Mouse (Mus musculus) adipose tissue, adult 10 weeks (tissue): Measurements from ENCODE around the gene Mif4gd. TPM values are rescaled to one million over a fixed set of nuclear protein-coding genes. Genes with fewer than 3 reads are reported as not detected.

Experiments used
- polyA plus RNA-seq: library from polyadenylated mRNA; stranded (reverse); fragments of 350-450 nt; fragmentation: Illumina TruSeq; extraction: RNeasy Lipid Tissue Mini Kit (QIAGEN cat#74804); gene quantifications from one replicate; pipeline ENCODE4 v1.2.3, GENCODE M21; 2014; ENCODE audit warnings: low read depth, low replicate concordance

The Mif4gd gene
- polyA plus RNA-seq, result 75.7 TPM

DNA sequence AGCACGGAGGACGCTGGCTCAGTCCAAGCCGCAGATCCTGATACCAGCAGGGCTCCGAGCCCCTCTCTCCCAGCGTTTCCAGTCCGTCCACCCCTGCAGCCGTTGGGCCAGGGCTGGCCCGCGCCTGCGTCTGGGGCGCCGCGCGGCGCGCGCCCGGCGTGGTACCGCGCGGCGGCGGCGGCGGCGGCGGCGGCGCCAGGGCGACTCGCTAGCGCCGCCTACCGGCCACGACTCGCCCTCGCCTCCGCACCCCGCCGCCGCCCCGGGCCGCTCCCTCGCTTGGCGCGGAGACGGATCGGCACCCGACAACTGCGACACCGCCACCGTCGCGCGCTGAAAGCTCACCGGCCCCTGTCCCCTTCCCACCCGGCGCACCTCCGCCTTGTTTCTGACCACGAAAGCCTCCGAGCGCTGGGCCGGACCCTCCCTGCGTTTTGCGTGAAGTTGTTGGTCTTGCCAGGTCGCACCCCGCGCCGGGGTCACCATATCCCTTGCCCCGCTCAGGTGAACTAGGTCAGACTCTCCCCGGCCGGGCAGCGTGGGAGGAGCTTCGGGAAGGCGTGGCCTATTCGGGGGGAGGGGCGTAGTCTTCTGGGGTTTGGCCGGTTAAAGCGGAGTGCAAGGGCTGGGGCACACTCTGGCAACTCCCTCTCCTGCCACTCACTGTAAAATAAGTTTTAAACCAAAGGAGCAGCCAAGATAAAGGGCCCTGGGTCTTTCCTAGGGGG, at the start of gene Mif4gd:
Mif4gd (minus strand) TSS at position 560 of the 728 bp plus-strand sequence.

GRCm38 (mm10) chr11:115627705-115628464, 15.1 kb upstream of the Mif4gd start, which contains the start of gene Slc25a19:
Gene Slc25a19 (minus strand): TSS chr11:115628295.

DNA sequence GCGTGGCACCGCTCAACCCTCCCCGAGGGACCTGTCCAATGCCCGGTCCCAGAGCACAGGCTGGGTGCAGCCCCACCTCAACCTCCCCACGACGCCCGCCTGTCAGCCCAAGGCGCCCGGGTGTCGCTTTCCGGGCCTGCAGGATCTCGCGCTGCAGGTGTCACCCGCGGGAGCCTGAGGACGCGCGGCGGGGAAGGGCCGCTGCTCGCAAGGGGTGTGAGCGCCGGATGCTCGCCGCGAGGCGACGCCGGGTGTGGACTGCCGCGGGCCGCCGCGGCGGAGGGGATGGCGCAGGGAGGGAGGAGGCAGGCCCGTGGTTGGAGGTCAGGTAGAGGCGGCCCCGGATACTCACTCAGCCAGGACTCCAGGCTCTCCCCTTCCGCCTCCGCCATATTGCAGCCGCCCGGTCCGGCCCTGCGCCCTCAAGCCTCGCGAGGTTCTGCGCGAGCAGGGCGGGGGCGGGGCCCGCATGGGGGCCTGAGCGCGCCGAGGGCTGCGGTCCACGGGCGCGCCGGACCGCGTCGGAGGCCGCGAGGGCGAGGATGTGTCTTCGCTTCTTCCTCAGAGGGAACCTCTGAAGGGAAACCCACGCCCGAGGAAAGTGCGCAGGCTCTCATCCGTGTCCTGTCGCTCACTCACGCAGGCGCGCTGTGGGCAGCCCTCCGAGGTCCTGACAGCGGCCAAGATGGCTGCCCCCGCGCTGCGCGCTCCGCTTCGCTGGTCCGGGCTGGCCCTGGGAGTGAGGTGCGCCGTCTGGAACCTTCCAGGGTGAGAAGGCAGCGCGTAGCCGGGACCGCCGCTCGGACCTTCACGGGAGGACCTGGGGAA, 9.1 kb downstream of the Mif4gd start, which contains the start of the genes Mrps7 and Gga3:
Mrps7 (plus strand) TSS at position 450 of the 828 bp plus-strand sequence.
Gga3 (minus strand) TSS at position 576 of the 828 bp plus-strand sequence.

GRCm38 (mm10) chr11:115564064-115564809, 48.5 kb downstream of the Mif4gd start, which contains the start of gene Nup85:
Gene Nup85 (plus strand): TSS chr11:115564434.

Other genes starting within 250 kb of the Mif4gd start
- gene Hid1, start 245.2 kb downstream of the Mif4gd start, polyA plus RNA-seq, result 5.4 TPM
- gene Cdr2l, start 231.1 kb downstream of the Mif4gd start, polyA plus RNA-seq, result 4.5 TPM
- 64.3 TPM for gene Mrpl58, start 209.2 kb downstream of the Mif4gd start, polyA plus RNA-seq
- 496 TPM for gene Atp5h, start 193.0 kb downstream of the Mif4gd start, polyA plus RNA-seq
- 34.3 TPM for gene Kctd2, start 192.8 kb downstream of the Mif4gd start, polyA plus RNA-seq
- 1.9 TPM for gene Trim80, start 172.4 kb downstream of the Mif4gd start, polyA plus RNA-seq
- 0.24 TPM for gene Slc16a5, start 150.5 kb downstream of the Mif4gd start, polyA plus RNA-seq
- gene Armc7, start 137.3 kb downstream of the Mif4gd start, polyA plus RNA-seq, result 7.0 TPM
- gene Nt5c, start 121.1 kb downstream of the Mif4gd start, polyA plus RNA-seq, result 39.8 TPM
- 72.9 TPM for gene Jpt1, start 98.6 kb downstream of the Mif4gd start, polyA plus RNA-seq
- 253 TPM for gene Sumo2, start 76.7 kb downstream of the Mif4gd start, polyA plus RNA-seq
- 35.1 TPM for gene Nup85, start 48.5 kb downstream of the Mif4gd start, polyA plus RNA-seq
- 54.4 TPM for gene Mrps7, start 9.0 kb downstream of the Mif4gd start, polyA plus RNA-seq
- gene Gga3, start 8.9 kb downstream of the Mif4gd start, polyA plus RNA-seq, result 19.1 TPM
- gene Slc25a19, start 15.3 kb upstream of the Mif4gd start, polyA plus RNA-seq, result 51.0 TPM
- 55.1 TPM for gene Grb2, start 95.6 kb upstream of the Mif4gd start, polyA plus RNA-seq
- 33.3 TPM for gene Tmem94, start 152.5 kb upstream of the Mif4gd start, polyA plus RNA-seq
- gene Caskin2, start 200.7 kb upstream of the Mif4gd start, polyA plus RNA-seq, result 38.2 TPM
- 12.0 TPM for gene Tsen54, start 201.8 kb upstream of the Mif4gd start, polyA plus RNA-seq
- 66.4 TPM for gene Llgl2, start 211.1 kb upstream of the Mif4gd start, polyA plus RNA-seq
- 13.7 TPM for gene Myo15b, start 245.4 kb upstream of the Mif4gd start, polyA plus RNA-seq